In genomic region chr14:34400021-34400420, GRCm38 (mm10) we compare ENCODE assay signal across 30 mouse cellular contexts. TPM values are rescaled to one million over a fixed set of nuclear protein-coding genes. Genes with fewer than 3 reads are reported as not detected.
DNase-seq lines count a peak whose midpoint lies in the region; ATAC-seq and TF ChIP-seq lines count a peak whose summit lies in the region.
"Had no signal": no experiment of that assay in that cellular context is flagged by ENCODE, and none has a peak within 500 bp of the region (broad histone marks: within the 10 kb centered on the region; RNA-seq: fewer than 3 reads in every experiment).

No protein-coding gene starts in this region.

- peak; percentile 32 for DNase-seq in forebrain, embryonic 11.5 days (ENCODE audit: low spot score)
- DNase-seq in forebrain, embryonic 14.5 days (ENCODE audit: low spot score) = no peak
- peak; percentile 20 for DNase-seq in retina, embryonic 14.5 days (ENCODE audit: low spot score)
- no peak for DNase-seq in ovary, postnatal 36 days (ENCODE audit: low spot score)
- DNase-seq in thymus, postnatal 4 days = no peak
- no peak for DNase-seq in left cerebral cortex, adult 9 months (ENCODE audit: low spot score in 2 of 2)
- DNase-seq: adrenal gland, adult 8-10 months; adrenal gland, postnatal 25 days; cerebellum, adult 18-20 months; cerebellum, adult 9-10 months; cerebellum, postnatal 14 days; gastrocnemius, postnatal 25 days; heart, adult 2 months; heart, postnatal 14 days; heart, postnatal 4 days had no signal

- no peak overlapping the region for H3K27ac ChIP-seq in forebrain, embryonic 11.5 days (ENCODE audit: low read depth, low read length)
- H3K27ac ChIP-seq in forebrain, embryonic 14.5 days (ENCODE audit: low read depth, low read length) = no peak overlapping the region
- H3K27ac ChIP-seq in intestine, embryonic 15.5 days = no peak overlapping the region
- no peak overlapping the region for H3K27ac ChIP-seq in intestine, postnatal 0 days (ENCODE audit: low read depth, low read length)
- H3K27ac ChIP-seq: forebrain, embryonic 10.5 days; forebrain, embryonic 15.5 days; heart, adult 2 months; heart, embryonic 13.5 days; hindbrain, embryonic 14.5 days; hindbrain, postnatal 0 days had no signal

- H3K4me3 ChIP-seq in forebrain, embryonic 11.5 days (ENCODE audit: low read depth, low read length) = no peak overlapping the region
- H3K4me3 ChIP-seq in forebrain, embryonic 14.5 days (ENCODE audit: low read depth, low read length) = no peak overlapping the region
- no peak overlapping the region for H3K4me3 ChIP-seq in intestine, embryonic 15.5 days (replicated peaks)
- H3K4me3 ChIP-seq in intestine, postnatal 0 days (ENCODE audit: low read depth, low read length) = no peak overlapping the region
- H3K4me3 ChIP-seq: forebrain, embryonic 10.5 days; forebrain, embryonic 15.5 days; heart, adult 2 months; heart, embryonic 13.5 days had no signal

- no peak for TF ChIP-seq CTCF in intestine, postnatal 0 days (IDR thresholded peaks at IDR 0.05; ENCODE audit: low read depth)

- 94% methylated on average over 3 of the region's 3 CpGs for WGBS in forebrain, embryonic 11.5 days
- 96% methylated on average over 3 of the region's 3 CpGs for whole genome bisulfite sequencing in forebrain, embryonic 14.5 days
- WGBS in intestine, embryonic 15.5 days = 91% methylated on average over 3 of the region's 3 CpGs
- WGBS in intestine, postnatal 0 days = 88% methylated on average over 3 of the region's 3 CpGs

- no peaks in the 10 kb centered on the region for H3K27me3 ChIP-seq in forebrain, embryonic 11.5 days (ENCODE audit: control insufficient read depth, insufficient read depth, low read length)
- no peaks in the 10 kb centered on the region for H3K27me3 ChIP-seq in forebrain, embryonic 14.5 days (replicated peaks; ENCODE audit: control insufficient read depth, insufficient read depth, low read length)
- H3K27me3 ChIP-seq in intestine, embryonic 15.5 days (replicated peaks) = no peaks in the 10 kb centered on the region
- no peaks in the 10 kb centered on the region for H3K27me3 ChIP-seq in intestine, postnatal 0 days (replicated peaks; ENCODE audit: control insufficient read depth, insufficient read depth, low read length)
- H3K27me3 ChIP-seq: forebrain, embryonic 15.5 days; heart, embryonic 13.5 days; Patski had no signal

- peaks cover 2% of the 10 kb centered on the region; the same call in 1 of the 2 replicates for H3K36me3 ChIP-seq in forebrain, embryonic 11.5 days (ENCODE audit: control insufficient read depth, insufficient read depth, low read length)
- H3K36me3 ChIP-seq in forebrain, embryonic 14.5 days (ENCODE audit: control insufficient read depth, insufficient read depth, low read length) = peaks cover 7% of the 10 kb centered on the region
- H3K36me3 ChIP-seq in intestine, embryonic 15.5 days = 0 out of 2 replicates have a peak, but pooled peaks cover 8% of the 10 kb centered on the region
- H3K36me3 ChIP-seq in intestine, postnatal 0 days (ENCODE audit: control insufficient read depth, insufficient read depth) = peaks cover 9% of the 10 kb centered on the region; the same call in 1 of the 2 replicates
- H3K36me3 ChIP-seq: G1E had no signal

- H3K9ac ChIP-seq in forebrain, embryonic 11.5 days (ENCODE audit: low read length) = no peak overlapping the region
- H3K9ac ChIP-seq in forebrain, embryonic 14.5 days (ENCODE audit: low read length) = no peak overlapping the region
- no peak overlapping the region for H3K9ac ChIP-seq in intestine, embryonic 15.5 days
- H3K9ac ChIP-seq in intestine, postnatal 0 days (ENCODE audit: low read depth, low read length) = no peak overlapping the region
- H3K9ac ChIP-seq: forebrain, embryonic 15.5 days; heart, embryonic 13.5 days; hindbrain, embryonic 14.5 days had no signal

- no peaks in the 10 kb centered on the region for H3K4me1 ChIP-seq in forebrain, embryonic 11.5 days (replicated peaks; ENCODE audit: control insufficient read depth, insufficient read depth, low read length)
- no peaks in the 10 kb centered on the region for H3K4me1 ChIP-seq in forebrain, embryonic 14.5 days (ENCODE audit: control insufficient read depth, insufficient read depth, low read length)
- H3K4me1 ChIP-seq in intestine, embryonic 15.5 days (replicated peaks) = no peaks in the 10 kb centered on the region
- no peaks in the 10 kb centered on the region for H3K4me1 ChIP-seq in intestine, postnatal 0 days (replicated peaks; ENCODE audit: control insufficient read depth, insufficient read depth, low read length)
- H3K4me1 ChIP-seq: forebrain, embryonic 10.5 days; forebrain, embryonic 15.5 days had no signal

- ATAC-seq in forebrain, embryonic 11.5 days (replicated peaks; ENCODE audit: low FRiP score) = no peak
- ATAC-seq in forebrain, embryonic 14.5 days = no peak
- 0 out of 2 replicates have a peak, but pooled peaks have one; percentile 24 for ATAC-seq in intestine, embryonic 15.5 days
- no peak for ATAC-seq in intestine, postnatal 0 days
- ATAC-seq: activated CD4-positive, CD25-positive, alpha-beta regulatory T cell, adult 4 months; forebrain, embryonic 15.5 days; hindbrain, postnatal 0 days; inflammation-experienced regulatory T-cells, adult 6 months; Patski had no signal

- no peaks in the 10 kb centered on the region for H3K9me3 ChIP-seq in forebrain, embryonic 11.5 days (ENCODE audit: control insufficient read depth, low read length)
- no peaks in the 10 kb centered on the region for H3K9me3 ChIP-seq in forebrain, embryonic 14.5 days (replicated peaks; ENCODE audit: control insufficient read depth, low read length)
- no peaks in the 10 kb centered on the region for H3K9me3 ChIP-seq in intestine, embryonic 15.5 days
- H3K9me3 ChIP-seq in intestine, postnatal 0 days (ENCODE audit: control insufficient read depth) = no peaks in the 10 kb centered on the region
- H3K9me3 ChIP-seq: forebrain, embryonic 15.5 days; G1E; heart, embryonic 13.5 days had no signal

- no peak overlapping the region for H3K4me2 ChIP-seq in forebrain, embryonic 11.5 days (ENCODE audit: low read depth, low read length, severe bottlenecking)
- H3K4me2 ChIP-seq in forebrain, embryonic 14.5 days (ENCODE audit: low read length) = no peak overlapping the region
- H3K4me2 ChIP-seq in intestine, embryonic 15.5 days (replicated peaks) = no peak overlapping the region
- no peak overlapping the region for H3K4me2 ChIP-seq in intestine, postnatal 0 days (replicated peaks; ENCODE audit: low read depth)
- H3K4me2 ChIP-seq: forebrain, embryonic 15.5 days; heart, embryonic 13.5 days; hindbrain, embryonic 14.5 days had no signal

RNA-seq across cellular contexts. Expression of gene Mmrn2, which starts 24.8 kb away (rescaled TPM):
- 7.2 and 7.6 TPM in 2 replicates for polyA plus RNA-seq in forebrain, embryonic 11.5 days (2014; fragmentation: Nextera tagmentation; extraction: Ambion mirVana)
- 3.5 and 3.6 TPM in 2 replicates for polyA plus RNA-seq in forebrain, embryonic 14.5 days (2014; fragmentation: Nextera tagmentation; extraction: Ambion mirVana)
- polyA plus RNA-seq in intestine, embryonic 15.5 days (2015; fragmentation: Nextera tagmentation; extraction: Ambion mirVana) = 7.9 and 9.0 TPM in 2 replicates
- 5.6 and 5.7 TPM in 2 replicates for polyA plus RNA-seq in intestine, postnatal 0 days (2015; fragmentation: Nextera tagmentation; extraction: Ambion mirVana)
- polyA plus RNA-seq: activated CD4-positive, CD25-positive, alpha-beta regulatory T cell, adult 4 months had no signal

RNA-seq across cellular contexts. Expression of gene Sncg, which starts 25.4 kb away (rescaled TPM):
- 3.7 and 5.4 TPM in 2 replicates for polyA plus RNA-seq in forebrain, embryonic 11.5 days (2014; fragmentation: Nextera tagmentation; extraction: Ambion mirVana)
- 4.0 and 4.2 TPM in 2 replicates for polyA plus RNA-seq in forebrain, embryonic 14.5 days (2014; fragmentation: Nextera tagmentation; extraction: Ambion mirVana)
- 37.4 and 38.2 TPM in 2 replicates for polyA plus RNA-seq in intestine, embryonic 15.5 days (2015; fragmentation: Nextera tagmentation; extraction: Ambion mirVana)
- polyA plus RNA-seq in intestine, postnatal 0 days (2015; fragmentation: Nextera tagmentation; extraction: Ambion mirVana) = 28.9 and 29.3 TPM in 2 replicates
- polyA plus RNA-seq: activated CD4-positive, CD25-positive, alpha-beta regulatory T cell, adult 4 months; G1E; inflammation-experienced regulatory T-cells, adult 6 months; Patski had no signal

RNA-seq across cellular contexts. Expression of gene Fam25c, which starts 44.8 kb away (rescaled TPM):
- not detected in 2 replicates for polyA plus RNA-seq in forebrain, embryonic 11.5 days (2014; fragmentation: Nextera tagmentation; extraction: Ambion mirVana)
- polyA plus RNA-seq in forebrain, embryonic 14.5 days (2014; fragmentation: Nextera tagmentation; extraction: Ambion mirVana) = not detected in 2 replicates
- not detected in 2 replicates for polyA plus RNA-seq in intestine, embryonic 15.5 days (2015; fragmentation: Nextera tagmentation; extraction: Ambion mirVana)
- polyA plus RNA-seq in intestine, postnatal 0 days (2015; fragmentation: Nextera tagmentation; extraction: Ambion mirVana) = not detected in 2 replicates
- polyA plus RNA-seq: activated CD4-positive, CD25-positive, alpha-beta regulatory T cell, adult 4 months; embryonic facial prominence, embryonic 11.5 days; forebrain, embryonic 10.5 days; forebrain, embryonic 15.5 days; G1E; gonadal fat pad, adult 2 months; heart, adult 2 months; heart, embryonic 13.5 days; heart, embryonic 16.5 days; hindbrain, embryonic 11.5 days; hindbrain, embryonic 14.5 days; hindbrain, postnatal 0 days; inflammation-experienced regulatory T-cells, adult 6 months; Patski had no signal

Comparison
In these comparisons a context has a peak if more than half of its experiments do, and no peak if none do; other contexts are left out.
1. DNase-seq: peak in forebrain, embryonic 11.5 days (single experiment) and retina, embryonic 14.5 days (single experiment); none in forebrain, embryonic 14.5 days (single experiment), ovary, postnatal 36 days (single experiment), thymus, postnatal 4 days (single experiment) and left cerebral cortex, adult 9 months (0 of 2).